Mouse (Mus musculus): ENCODE measurements around the gene Gm49394. TPM values are rescaled to one million over a fixed set of nuclear protein-coding genes. Genes with fewer than 3 reads are reported as not detected.

Gene Gm49394
- polyA plus RNA-seq, 1 experiment from 2014 or later: 0.14 TPM

GRCm38 (mm10) chr7:142658681-142659180 lies 11.0 kb downstream of the Gm49394 start:
- Histone ChIP-seq H3K4me3 (replicated peaks) (peak overlapping the region; percentile 53), H3K36me3 (peaks cover 5% of the 10 kb centered on the region; the same call in 1 of the 2 replicates), H3K9ac (peak overlapping the region; percentile 61), H3K27ac (peak overlapping the region; percentile 91), H3K4me1 (peaks cover 31% of the 10 kb centered on the region), H3K27me3 (replicated peaks) (peaks cover 69% of the 10 kb centered on the region), H3K9me3 (no peaks in the 10 kb centered on the region), H3K4me2 (peak overlapping the region; percentile 66)
- no peak for ATAC-seq (ENCODE audit: insufficient read depth, low FRiP score, low read depth)
- 2% methylated on average over 39 of the region's 40 CpGs for WGBS

- Histone ChIP-seq H3K27ac (peak overlapping the region; percentile 91), H3K27me3 (replicated peaks) (peaks cover 66% of the 10 kb centered on the region), H3K4me3 (replicated peaks) (peak overlapping the region; percentile 53), H3K4me1 (peaks cover 31% of the 10 kb centered on the region), H3K9ac (peak overlapping the region; percentile 61), H3K36me3 (peaks cover 5% of the 10 kb centered on the region; the same call in 1 of the 2 replicates), H3K9me3 (no peaks in the 10 kb centered on the region), H3K4me2 (peak overlapping the region; percentile 66)
- no peak for ATAC-seq (ENCODE audit: insufficient read depth, low FRiP score, low read depth)
- WGBS: under 1% methylated on average over 34 of the region's 34 CpGs
These were observed 11.7 kb downstream of the Gm49394 start for GRCm38 (mm10) chr7:142657821-142658614.

- ATAC-seq (ENCODE audit: insufficient read depth, low FRiP score, low read depth): peak; percentile 32; the same call in 1 of the 2 replicates
- Histone ChIP-seq H3K4me1 (peaks cover 31% of the 10 kb centered on the region), H3K4me2 (peak overlapping the region; percentile 66), H3K9me3 (no peaks in the 10 kb centered on the region), H3K9ac (peak overlapping the region; percentile 61; the same call in 1 of the 2 replicates), H3K36me3 (peaks cover 5% of the 10 kb centered on the region; the same call in 1 of the 2 replicates), H3K4me3 (replicated peaks) (peak overlapping the region; percentile 53), H3K27me3 (replicated peaks) (peaks cover 59% of the 10 kb centered on the region), H3K27ac (peak overlapping the region; percentile 91)
- WGBS: 17% methylated on average over 7 of the region's 9 CpGs
These were observed 12.4 kb downstream of the Gm49394 start for GRCm38 (mm10) chr7:142657341-142657791.

GRCm38 (mm10) chr7:142656055-142656454 lies 13.7 kb downstream of the Gm49394 start:
- Histone ChIP-seq H3K27me3 (replicated peaks) (peaks cover 55% of the 10 kb centered on the region), H3K4me1 (peaks cover 30% of the 10 kb centered on the region), H3K9ac (no peak overlapping the region), H3K36me3 (peaks cover 5% of the 10 kb centered on the region; the same call in 1 of the 2 replicates), H3K4me2 (peak overlapping the region; percentile 59), H3K9me3 (no peaks in the 10 kb centered on the region), H3K4me3 (replicated peaks) (peak overlapping the region; percentile 53), H3K27ac (peak overlapping the region; percentile 18; the same call in 1 of the 2 replicates)
- ATAC-seq (ENCODE audit: insufficient read depth, low FRiP score, low read depth): peak; percentile 33; the same call in 1 of the 2 replicates
- 30% methylated on average over 4 of the region's 4 CpGs for WGBS

GRCm38 (mm10) chr7:142655633-142656032 lies 14.1 kb downstream of the Gm49394 start:
- WGBS: 26% methylated on average over 11 of the region's 11 CpGs
- H3K4me3 ChIP-seq (replicated peaks): peak overlapping the region; percentile 53
- peak overlapping the region; percentile 59 for H3K4me2 ChIP-seq
- ATAC-seq (ENCODE audit: insufficient read depth, low FRiP score, low read depth): no peak
- peaks cover 26% of the 10 kb centered on the region for H3K4me1 ChIP-seq
- peak overlapping the region; percentile 18; the same call in 1 of the 2 replicates for H3K27ac ChIP-seq
- H3K36me3 ChIP-seq: peaks cover 5% of the 10 kb centered on the region; the same call in 1 of the 2 replicates
- peaks cover 51% of the 10 kb centered on the region for H3K27me3 ChIP-seq (replicated peaks)
- H3K9ac ChIP-seq: no peak overlapping the region; the same call in 1 of the 2 replicates
- no peaks in the 10 kb centered on the region for H3K9me3 ChIP-seq

GRCm38 (mm10) chr7:142653726-142654125 lies 16.0 kb downstream of the Gm49394 start:
- 24% methylated on average over 18 of the region's 18 CpGs for WGBS
- H3K36me3 ChIP-seq: peaks cover 5% of the 10 kb centered on the region; the same call in 1 of the 2 replicates
- peaks cover 37% of the 10 kb centered on the region for H3K27me3 ChIP-seq (replicated peaks)
- H3K9me3 ChIP-seq: no peaks in the 10 kb centered on the region
- no peak for ATAC-seq (ENCODE audit: insufficient read depth, low FRiP score, low read depth)
- no peak overlapping the region for H3K4me3 ChIP-seq (replicated peaks)
- no peak overlapping the region for H3K9ac ChIP-seq
- no peak overlapping the region for H3K27ac ChIP-seq
- no peak overlapping the region for H3K4me2 ChIP-seq
- H3K4me1 ChIP-seq: peaks cover 11% of the 10 kb centered on the region; the same call in 1 of the 2 replicates

- Histone ChIP-seq H3K27ac (no peak overlapping the region), H3K4me1 (0 out of 2 replicates have a peak, but pooled peaks cover 4% of the 10 kb centered on the region), H3K9ac (no peak overlapping the region), H3K4me2 (no peak overlapping the region), H3K4me3 (replicated peaks) (no peak overlapping the region), H3K9me3 (no peaks in the 10 kb centered on the region), H3K36me3 (no peaks in the 10 kb centered on the region), H3K27me3 (replicated peaks) (no peaks in the 10 kb centered on the region)
- WGBS: 42% methylated on average over 6 of the region's 6 CpGs
- ATAC-seq (ENCODE audit: insufficient read depth, low FRiP score, low read depth): no peak
These were observed 23.1 kb downstream of the Gm49394 start for GRCm38 (mm10) chr7:142646676-142647075.

GRCm38 (mm10) chr7:142645045-142645444 lies 24.7 kb downstream of the Gm49394 start:
- no peaks in the 10 kb centered on the region for H3K36me3 ChIP-seq
- 21% methylated on average over 5 of the region's 5 CpGs for WGBS
- no peaks in the 10 kb centered on the region for H3K27me3 ChIP-seq (replicated peaks)
- no peak overlapping the region for H3K9ac ChIP-seq
- H3K9me3 ChIP-seq: no peaks in the 10 kb centered on the region
- no peak overlapping the region for H3K4me2 ChIP-seq
- no peak for ATAC-seq (ENCODE audit: insufficient read depth, low FRiP score, low read depth)
- H3K27ac ChIP-seq: no peak overlapping the region
- H3K4me3 ChIP-seq (replicated peaks): no peak overlapping the region
- H3K4me1 ChIP-seq: 0 out of 2 replicates have a peak, but pooled peaks cover 4% of the 10 kb centered on the region

- Histone ChIP-seq H3K27ac (no peak overlapping the region), H3K36me3 (no peaks in the 10 kb centered on the region), H3K9ac (no peak overlapping the region), H3K4me1 (0 out of 2 replicates have a peak, but pooled peaks cover 3% of the 10 kb centered on the region), H3K4me3 (replicated peaks) (no peak overlapping the region), H3K4me2 (no peak overlapping the region), H3K9me3 (no peaks in the 10 kb centered on the region), H3K27me3 (replicated peaks) (no peaks in the 10 kb centered on the region)
- ATAC-seq (ENCODE audit: insufficient read depth, low FRiP score, low read depth): no peak
These were observed 33.6 kb downstream of the Gm49394 start for GRCm38 (mm10) chr7:142636178-142636577.

GRCm38 (mm10) chr7:142630691-142631090 lies 39.1 kb downstream of the Gm49394 start:
- Histone ChIP-seq H3K4me2 (no peak overlapping the region), H3K9me3 (no peaks in the 10 kb centered on the region), H3K4me3 (replicated peaks) (no peak overlapping the region), H3K27me3 (replicated peaks) (no peaks in the 10 kb centered on the region), H3K36me3 (no peaks in the 10 kb centered on the region), H3K4me1 (no peaks in the 10 kb centered on the region), H3K9ac (no peak overlapping the region), H3K27ac (no peak overlapping the region)
- 79% methylated on average over 10 of the region's 10 CpGs for WGBS
- no peak for ATAC-seq (ENCODE audit: insufficient read depth, low FRiP score, low read depth)

- H3K9me3 ChIP-seq: no peaks in the 10 kb centered on the region
- no peaks in the 10 kb centered on the region for H3K36me3 ChIP-seq
- H3K4me1 ChIP-seq: no peaks in the 10 kb centered on the region
- H3K27me3 ChIP-seq (replicated peaks): no peaks in the 10 kb centered on the region
- H3K4me2 ChIP-seq: no peak overlapping the region
- H3K9ac ChIP-seq: no peak overlapping the region
- no peak overlapping the region for H3K4me3 ChIP-seq (replicated peaks)
- no peak for ATAC-seq (ENCODE audit: insufficient read depth, low FRiP score, low read depth)
- WGBS: 82% methylated on average over 6 of the region's 6 CpGs
- H3K27ac ChIP-seq: no peak overlapping the region
These were observed 39.9 kb downstream of the Gm49394 start for GRCm38 (mm10) chr7:142629806-142630205.

GRCm38 (mm10) chr7:142622180-142622579 lies 47.6 kb downstream of the Gm49394 start:
- Histone ChIP-seq H3K4me1 (no peaks in the 10 kb centered on the region), H3K4me3 (replicated peaks) (no peak overlapping the region), H3K27ac (no peak overlapping the region), H3K9ac (no peak overlapping the region), H3K36me3 (no peaks in the 10 kb centered on the region), H3K9me3 (no peaks in the 10 kb centered on the region), H3K4me2 (no peak overlapping the region), H3K27me3 (replicated peaks) (no peaks in the 10 kb centered on the region)
- WGBS: 73% methylated on average over 4 of the region's 4 CpGs
- no peak for ATAC-seq (ENCODE audit: insufficient read depth, low FRiP score, low read depth)
